Mouse (Mus musculus) kidney, embryonic 16.5 days (tissue): ENCODE measurements around the gene Wnt3a. TPM values are rescaled to one million over a fixed set of nuclear protein-coding genes. Genes with fewer than 3 reads are reported as not detected.

Source experiments
- microRNA-seq: library from miRNA; unstranded; fragments of <30 nt; microRNA quantifications from one replicate; pipeline ENCODE4, GENCODE M21; 2016
- polyA plus RNA-seq: library from polyadenylated mRNA; unstranded; fragments of >200 nt; fragmentation: Nextera tagmentation; extraction: Ambion mirVana; gene quantifications from 2 replicates; pipeline ENCODE4 v1.2.1, GENCODE M21; 2015

The Wnt3a gene
- polyA plus RNA-seq, 1 experiment from 2014 or later, result not detected

Small RNA genes lying within 50 kb of the gene (microRNA-seq; reads per million reads assigned to microRNA genes)
- gene Gm24756, result not detected

Other genes with a start within 250 kb of the Wnt3a start
- 0.50 and 0.51 TPM in 2 replicates for gene Obscn, start 154.3 kb downstream of the Wnt3a start, polyA plus RNA-seq
- gene Iba57, start 127.0 kb downstream of the Wnt3a start, polyA plus RNA-seq, result 6.9 and 8.5 TPM in 2 replicates
- 0.36 and 0.67 TPM in 2 replicates for gene Gjc2, start 107.5 kb downstream of the Wnt3a start, polyA plus RNA-seq
- 134 and 141 TPM in 2 replicates for gene Guk1, start 98.5 kb downstream of the Wnt3a start, polyA plus RNA-seq
- 103 and 104 TPM in 2 replicates for gene Mrpl55, start 88.3 kb downstream of the Wnt3a start, polyA plus RNA-seq
- 33.6 and 34.7 TPM in 2 replicates for gene 2310033P09Rik, start 82.4 kb downstream of the Wnt3a start, polyA plus RNA-seq
- gene Arf1, start 62.5 kb downstream of the Wnt3a start, polyA plus RNA-seq, result 760 and 797 TPM in 2 replicates
- 1.6 and 1.8 TPM in 2 replicates for gene Wnt9a, start 16.2 kb upstream of the Wnt3a start, polyA plus RNA-seq
- not detected in 2 replicates for gene Prss38, start 84.9 kb upstream of the Wnt3a start, polyA plus RNA-seq
- 13.0 and 13.6 TPM in 2 replicates for gene Jmjd4, start 159.3 kb upstream of the Wnt3a start, polyA plus RNA-seq
- 119 and 124 TPM in 2 replicates for gene Snap47, start 160.4 kb upstream of the Wnt3a start, polyA plus RNA-seq
- gene Zfp867, start 181.7 kb upstream of the Wnt3a start, polyA plus RNA-seq, result 9.3 and 9.6 TPM in 2 replicates
- gene Zkscan17, start 236.0 kb upstream of the Wnt3a start, polyA plus RNA-seq, result 29.1 and 31.4 TPM in 2 replicates